Mouse (Mus musculus): ENCODE data around the gene Nr5a2.

DNA sequence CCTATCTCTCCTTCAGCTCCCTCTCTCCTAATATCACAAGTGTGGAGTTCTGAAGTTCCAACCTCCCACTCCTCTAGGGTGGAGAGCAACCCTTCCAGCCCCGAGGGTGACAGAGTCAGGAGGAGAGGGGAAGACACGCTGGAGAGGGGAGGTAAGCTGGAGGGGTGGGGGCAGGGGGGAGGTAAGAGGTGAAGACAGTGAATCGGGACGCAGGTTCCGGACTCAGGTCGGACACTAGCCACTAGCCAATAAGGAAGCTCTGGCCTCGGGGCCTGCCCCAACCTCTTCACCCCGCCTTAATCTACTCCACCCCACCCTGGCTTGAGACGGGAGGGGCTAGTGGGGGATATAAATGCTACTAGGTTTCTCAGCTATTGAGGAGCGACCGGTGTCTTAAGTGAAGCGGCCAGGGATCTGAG lies 10.9 kb downstream of the Nr5a2 start:
- TF ChIP-seq POLR2A (IDR thresholded peaks at IDR 0.05; ENCODE audit: borderline replicate concordance, insufficient read depth, low read length), result no peak
- no peak for TF ChIP-seq CTCF (IDR thresholded peaks at IDR 0.05; ENCODE audit: borderline replicate concordance, insufficient read depth, low read depth, low read length)

All from cerebellum, adult 2 months (tissue).